Mouse (Mus musculus) midbrain, embryonic 14.5 days (tissue): Measurements from ENCODE around the gene Mxra8. TPM values are rescaled to one million over a fixed set of nuclear protein-coding genes. Genes with fewer than 3 reads are reported as not detected.

Source experiments
- ATAC-seq: fragments of 200-750 bp; cut with Nextera tagmentation; 2 replicates; pipeline ENCODE4 v1.8.0; 2017; ENCODE audit warnings: moderate number of reproducible peaks, moderate library complexity; ENCODE audit not compliant: low FRiP score, low TSS enrichment
- DNase-seq: peaks from one replicate; pipeline ENCODE4 v3.0.0-alpha.2; 2015
- H3K27ac ChIP-seq: fragments of 300-500 bp; sonication (generic); replicated peaks from 2 replicates; pipeline ENCODE4 v1.5.1; 2014; ENCODE audit warnings: mild to moderate bottlenecking, low read depth, low read length, moderate library complexity
- H3K27me3 ChIP-seq: fragments of 300-500 bp; sonication (generic); 2 replicates; pipeline ENCODE4 v1.6.1; 2014; ENCODE audit warnings: low read length, control low read depth, mixed read lengths; ENCODE audit not compliant: control insufficient read depth, insufficient read depth
- H3K36me3 ChIP-seq: fragments of 300-500 bp; sonication (generic); 2 replicates; pipeline ENCODE4 v1.6.1; 2014; ENCODE audit warnings: low read length, control low read depth; ENCODE audit not compliant: control insufficient read depth, insufficient read depth
- H3K4me1 ChIP-seq: fragments of 300-500 bp; sonication (generic); 2 replicates; pipeline ENCODE4 v1.6.1; 2014; ENCODE audit warnings: mild to moderate bottlenecking, antibody characterized with exemption, low read length, control low read depth; ENCODE audit not compliant: control insufficient read depth, insufficient read depth
- H3K4me2 ChIP-seq: fragments of 300-500 bp; sonication (generic); 2 replicates; pipeline ENCODE4 v1.6.1; 2014; ENCODE audit warnings: mild to moderate bottlenecking, low read length, moderate library complexity
- H3K4me3 ChIP-seq: fragments of 300-500 bp; sonication (generic); replicated peaks from 2 replicates; pipeline ENCODE4 v1.5.1; 2014; ENCODE audit warnings: low read depth, low read length
- H3K9ac ChIP-seq: fragments of 300-500 bp; sonication (generic); replicated peaks from 2 replicates; pipeline ENCODE4 v1.6.1; 2014; ENCODE audit warnings: mild to moderate bottlenecking, low read length, moderate library complexity
- H3K9me3 ChIP-seq: fragments of 300-500 bp; sonication (generic); 2 replicates; pipeline ENCODE4 v1.6.1; 2016; ENCODE audit warnings: low read length, control low read depth, mixed read lengths; ENCODE audit not compliant: control insufficient read depth
- WGBS: fragments of 180-500 bp; shearing (Covaris S2); extraction: QIAGEN DNeasy Blood & Tissue Kit; methylation state at CpG from one replicate; pipeline ENCODE4 v1.1.7; 2014; 5-methylcytosine and 5-hydroxymethylcytosine counted together
- polyA plus RNA-seq: library from polyadenylated mRNA; unstranded; fragments of >200 nt; fragmentation: Nextera tagmentation; extraction: Ambion mirVana; gene quantifications from 2 replicates; pipeline ENCODE4 v1.2.1, GENCODE M21; 2014

Mxra8 gene
- polyA plus RNA-seq, 1 experiment from 2014 or later: 17.5 TPM

- Histone ChIP-seq H3K27ac (no peak overlapping the region), H3K27me3 (no peaks in the 10 kb centered on the region), H3K36me3 (peaks cover 57% of the 10 kb centered on the region), H3K4me2 (no peak overlapping the region), H3K4me1 (peaks cover 9% of the 10 kb centered on the region), H3K9ac (no peak overlapping the region), H3K9me3 (no peaks in the 10 kb centered on the region), H3K4me3 (no peak overlapping the region)
- DNase-seq: no peak
- no peak for ATAC-seq
- WGBS: 96% methylated on average over 9 of the region's 9 CpGs
Observed at GRCm38 (mm10) chr4:155888181-155888580, 48.7 kb downstream of the Mxra8 start.

- no peak overlapping the region for H3K9ac ChIP-seq
- H3K27me3 ChIP-seq: no peaks in the 10 kb centered on the region
- H3K27ac ChIP-seq: no peak overlapping the region
- H3K4me1 ChIP-seq: peaks cover 21% of the 10 kb centered on the region
- 87% methylated on average over 5 of the region's 5 CpGs for WGBS
- H3K4me3 ChIP-seq: no peak overlapping the region
- H3K4me2 ChIP-seq: no peak overlapping the region
- DNase-seq (no peak), ATAC-seq (no peak)
- H3K9me3 ChIP-seq: no peaks in the 10 kb centered on the region
- H3K36me3 ChIP-seq: peaks cover 53% of the 10 kb centered on the region
Observed at GRCm38 (mm10) chr4:155889316-155889715, 49.8 kb downstream of the Mxra8 start.

DNA sequence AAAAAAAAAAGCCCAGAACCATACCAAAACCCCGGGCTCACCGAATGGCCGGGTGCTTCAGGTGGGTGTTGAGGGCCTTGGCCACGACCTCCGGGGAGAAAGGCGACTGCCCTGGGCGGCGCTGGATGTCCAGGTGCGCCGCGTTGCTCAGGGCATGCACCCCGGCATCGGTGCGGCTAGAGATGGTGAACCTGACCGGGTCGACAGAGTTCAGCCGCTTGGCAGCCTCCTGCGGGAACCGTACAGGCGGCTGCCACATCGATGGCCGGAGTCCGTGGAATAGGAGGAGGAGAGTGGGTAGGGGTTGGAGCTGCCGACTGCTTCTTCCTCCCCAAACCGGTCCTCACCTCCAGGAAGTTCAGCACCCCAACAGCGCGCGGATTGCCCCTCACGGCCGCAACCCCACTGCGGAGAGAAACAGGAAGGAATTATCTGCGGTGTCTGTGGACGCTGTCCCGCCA lies 51.6 kb downstream of the Mxra8 start:
- under 1% methylated on average over 34 of the region's 34 CpGs for WGBS
- H3K36me3 ChIP-seq: peaks cover 45% of the 10 kb centered on the region
- DNase-seq (no peak), ATAC-seq (no peak)
- peaks cover 36% of the 10 kb centered on the region for H3K4me1 ChIP-seq
- H3K27me3 ChIP-seq: no peaks in the 10 kb centered on the region
- H3K4me2 ChIP-seq: peak overlapping the region; percentile 99
- H3K4me3 ChIP-seq: peak overlapping the region; percentile 98
- peak overlapping the region; percentile 69 for H3K9ac ChIP-seq
- no peaks in the 10 kb centered on the region for H3K9me3 ChIP-seq
- H3K27ac ChIP-seq: peak overlapping the region; percentile 99; the same call in 1 of the 2 replicates

DNA sequence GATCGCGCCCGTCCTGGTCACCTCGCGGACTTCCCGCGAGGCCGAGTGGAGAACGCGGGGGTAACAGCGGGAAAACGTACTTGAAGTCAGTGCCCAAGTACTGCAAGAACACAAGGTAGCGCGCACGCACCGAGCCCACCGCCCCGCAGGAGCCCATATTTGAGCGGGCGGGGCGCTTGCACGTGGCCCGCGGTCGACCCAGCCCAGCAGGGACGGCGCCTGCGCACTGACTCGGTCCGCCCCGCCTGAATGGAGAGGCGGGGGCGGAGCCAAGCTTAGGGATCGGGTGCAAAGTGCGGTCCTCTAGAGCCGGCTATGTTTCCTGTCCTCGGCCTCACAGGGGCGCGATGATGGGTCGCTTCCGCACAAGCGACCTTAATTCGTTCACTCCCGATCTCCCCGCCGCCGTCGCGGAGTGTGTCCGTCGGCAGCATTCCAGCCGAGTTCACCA lies 52.1 kb downstream of the Mxra8 start, which contains the start of the genes Pusl1 and Acap3:
Gene Pusl1, minus strand, starts transcription at position 231 of the 451 bp plus-strand sequence.
Gene Acap3, plus strand, starts transcription at position 272 of the 451 bp plus-strand sequence.
- peak; percentile 99 for DNase-seq
- H3K36me3 ChIP-seq: peaks cover 45% of the 10 kb centered on the region
- WGBS: under 1% methylated on average over 52 of the region's 52 CpGs

DNA sequence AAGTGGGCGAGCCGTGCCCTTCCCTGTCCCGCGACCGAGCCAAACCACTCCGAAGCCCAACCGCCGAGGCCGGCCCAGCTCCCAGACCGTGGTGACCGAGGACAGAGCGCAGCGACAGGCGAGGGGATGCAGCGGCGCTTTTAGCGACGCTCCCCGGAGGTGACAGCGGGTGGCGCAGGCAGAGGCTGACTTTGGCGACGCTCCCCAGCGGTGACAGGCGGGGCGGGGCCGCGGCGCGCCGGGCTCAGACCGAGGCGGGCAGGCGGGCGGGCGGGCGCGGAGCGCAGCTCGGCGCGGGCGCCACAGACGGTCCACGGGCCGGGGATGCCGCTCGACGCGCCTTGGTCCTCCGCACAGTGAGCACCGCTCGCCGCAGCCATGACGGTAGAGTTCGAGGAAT lies 52.5 kb downstream of the Mxra8 start:
- WGBS: under 1% methylated on average over 56 of the region's 56 CpGs
- Histone ChIP-seq H3K9me3 (no peaks in the 10 kb centered on the region), H3K27me3 (no peaks in the 10 kb centered on the region), H3K4me2 (peak overlapping the region; percentile 99), H3K36me3 (peaks cover 45% of the 10 kb centered on the region), H3K4me3 (peak overlapping the region; percentile 98), H3K9ac (peak overlapping the region; percentile 92), H3K4me1 (peaks cover 36% of the 10 kb centered on the region), H3K27ac (peak overlapping the region; percentile 99)
- DNase-seq (peak; percentile 95), ATAC-seq (peak; percentile 90)

More for the DNA sequence above, 52.1 kb downstream of the Mxra8 start, which contains the start of the genes Pusl1 and Acap3:
- peaks cover 36% of the 10 kb centered on the region for H3K4me1 ChIP-seq
- H3K27me3 ChIP-seq: no peaks in the 10 kb centered on the region
- H3K9me3 ChIP-seq: no peaks in the 10 kb centered on the region
- peak within 1 kb of the TSS; percentile 99 for H3K4me2 ChIP-seq
- peak within 1 kb of the TSS; percentile 99 for H3K27ac ChIP-seq
- H3K9ac ChIP-seq: peak within 1 kb of the TSS; percentile 92
- ATAC-seq: peak; percentile 89
- peak within 1 kb of the TSS; percentile 98 for H3K4me3 ChIP-seq

DNA sequence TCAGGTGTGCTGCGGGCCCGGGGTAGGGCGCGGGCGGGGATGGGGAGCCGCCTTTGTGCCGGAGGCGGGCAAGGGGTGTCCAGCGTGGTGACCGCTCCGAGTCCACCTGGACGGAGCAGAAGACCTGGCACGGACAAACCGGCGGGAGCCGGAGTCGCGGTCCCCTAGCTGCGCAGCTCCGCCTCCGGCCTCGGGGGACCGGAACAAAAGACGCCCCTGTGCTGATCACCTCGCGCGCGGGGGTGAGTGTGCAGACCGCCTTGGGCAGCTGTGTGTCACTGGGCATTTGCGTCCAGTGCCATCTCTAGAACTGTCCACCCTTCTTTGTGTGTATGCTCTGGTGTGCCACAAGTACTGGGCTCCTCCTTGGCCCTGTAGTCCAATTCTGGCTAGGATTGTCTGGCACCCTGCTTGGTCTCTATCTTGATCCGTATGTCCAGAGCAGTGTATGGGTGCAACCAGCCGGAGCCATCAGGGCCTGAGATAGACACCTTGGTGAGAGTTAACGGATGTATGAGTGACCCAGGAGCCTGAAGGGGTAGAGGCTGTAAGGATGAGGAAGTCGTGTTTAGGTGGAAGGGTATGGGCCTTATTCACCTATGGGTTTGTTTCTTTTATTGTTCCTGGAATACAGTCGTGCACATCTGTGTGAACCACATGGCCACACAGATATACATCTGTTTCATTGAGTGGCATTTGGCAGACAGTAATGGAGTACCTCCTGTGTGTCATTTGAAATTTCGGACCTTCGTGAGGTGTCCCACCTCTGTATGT lies 53.1 kb downstream of the Mxra8 start:
- Histone ChIP-seq H3K4me1 (peaks cover 36% of the 10 kb centered on the region), H3K27me3 (no peaks in the 10 kb centered on the region), H3K9me3 (no peaks in the 10 kb centered on the region), H3K36me3 (peaks cover 41% of the 10 kb centered on the region), H3K9ac (peak overlapping the region; percentile 92), H3K4me3 (peak overlapping the region; percentile 98), H3K4me2 (peak overlapping the region; percentile 99), H3K27ac (peak overlapping the region; percentile 99)
- 5% methylated on average over 37 of the region's 37 CpGs for WGBS
- ATAC-seq (peak; percentile 53), DNase-seq (peak; percentile 76)

DNA sequence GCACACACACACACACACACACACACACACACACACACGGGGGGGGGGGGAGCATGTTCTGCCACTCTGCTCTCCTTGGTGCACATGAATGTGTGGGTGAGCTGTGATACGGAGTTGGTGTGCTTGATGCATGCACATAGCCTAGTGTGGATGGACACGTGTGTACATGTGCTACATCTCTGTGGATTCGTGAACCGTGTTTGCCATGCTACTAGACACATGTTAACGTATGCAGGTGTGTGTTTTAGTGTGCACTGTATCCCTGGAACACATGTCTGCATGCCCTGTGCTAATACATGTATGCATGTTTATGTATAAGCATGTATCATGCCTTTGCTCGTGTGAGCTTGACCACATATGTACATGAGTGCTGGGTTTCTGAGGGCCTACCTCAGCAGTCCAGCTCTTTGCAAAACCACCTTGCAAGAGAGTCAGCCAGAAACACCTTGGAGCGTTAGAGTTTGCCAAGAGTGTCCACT lies 53.8 kb downstream of the Mxra8 start:
- DNase-seq (no peak), ATAC-seq (no peak)
- 66% methylated on average over 8 of the region's 8 CpGs for WGBS
- Histone ChIP-seq H3K9ac (peak overlapping the region; percentile 92), H3K36me3 (peaks cover 38% of the 10 kb centered on the region), H3K4me2 (peak overlapping the region; percentile 99), H3K27ac (no peak overlapping the region), H3K4me1 (peaks cover 36% of the 10 kb centered on the region), H3K9me3 (no peaks in the 10 kb centered on the region), H3K27me3 (no peaks in the 10 kb centered on the region), H3K4me3 (peak overlapping the region; percentile 98)
